Mouse (Mus musculus) heart, embryonic 10.5 days (tissue): Measurements from ENCODE around the gene Urad. TPM values are rescaled to one million over a fixed set of nuclear protein-coding genes. Genes with fewer than 3 reads are reported as not detected.

Source experiments
- DNase-seq: peaks from one replicate; pipeline ENCODE4 v3.0.0-alpha.2; 2017; ENCODE audit warnings: low spot score
- H3K27ac ChIP-seq: fragments of 300-500 bp; sonication (generic); 2 replicates; pipeline ENCODE4 v1.5.1; 2016; ENCODE audit warnings: mild to moderate bottlenecking
- H3K27me3 ChIP-seq: fragments of 300-500 bp; sonication (generic); 2 replicates; pipeline ENCODE4 v1.6.1; 2016; ENCODE audit warnings: mild to moderate bottlenecking; ENCODE audit not compliant: poor library complexity, insufficient read depth, severe bottlenecking
- H3K36me3 ChIP-seq: fragments of 300-500 bp; sonication (generic); 2 replicates; pipeline ENCODE4 v1.6.1; 2016; ENCODE audit warnings: mild to moderate bottlenecking, moderate library complexity
- H3K4me1 ChIP-seq: fragments of 300-500 bp; sonication (generic); 2 replicates; pipeline ENCODE4 v1.6.1; 2016; ENCODE audit warnings: mild to moderate bottlenecking
- H3K4me3 ChIP-seq: fragments of 300-500 bp; sonication (generic); 2 replicates; pipeline ENCODE4 v1.5.1; 2016; ENCODE audit warnings: mild to moderate bottlenecking, moderate library complexity
- H3K9me3 ChIP-seq: fragments of 300-500 bp; sonication (generic); 2 replicates; pipeline ENCODE4 v1.6.1; 2016; ENCODE audit warnings: mild to moderate bottlenecking, moderate library complexity
- WGBS: fragments of 180-500 bp; shearing (Covaris S2); methylation state at CpG from one replicate; pipeline ENCODE4 v1.1.7; 2016; 5-methylcytosine and 5-hydroxymethylcytosine counted together
- polyA plus RNA-seq: library from polyadenylated mRNA; unstranded; fragments of >200 nt; fragmentation: Nextera tagmentation; extraction: Ambion mirVana; gene quantifications from 2 replicates; pipeline ENCODE4 v1.2.1, GENCODE M21; 2016

Urad gene
- polyA plus RNA-seq, 1 experiment from 2014 or later = not detected

DNA sequence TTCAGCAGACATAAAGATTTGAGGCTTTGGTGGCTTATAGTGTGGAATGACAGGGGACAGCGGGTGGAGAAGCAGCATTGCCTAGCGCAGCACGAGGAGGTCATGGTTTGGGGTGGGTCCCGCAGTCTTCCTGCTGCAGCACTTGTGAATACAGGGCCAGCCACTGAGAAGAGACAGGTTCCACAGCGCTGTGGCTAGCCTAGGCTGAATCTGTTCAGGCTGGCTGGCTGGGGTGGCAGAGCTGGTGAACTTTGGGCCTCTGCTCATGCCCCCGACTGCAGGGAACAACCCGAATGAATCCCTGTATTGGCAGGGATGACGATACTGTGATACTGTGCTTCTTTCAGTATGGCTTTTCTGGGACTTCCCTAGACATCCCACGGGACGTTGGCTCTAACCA, 21.7 kb upstream of the Urad start:
- DNase-seq = no peak
- no peak overlapping the region for H3K27ac ChIP-seq
- H3K27me3 ChIP-seq = no peaks in the 10 kb centered on the region
- no peaks in the 10 kb centered on the region for H3K36me3 ChIP-seq
- WGBS = 84% methylated on average over 10 of the region's 10 CpGs
- no peaks in the 10 kb centered on the region for H3K9me3 ChIP-seq
- H3K4me3 ChIP-seq = no peak overlapping the region
- no peaks in the 10 kb centered on the region for H3K4me1 ChIP-seq

DNA sequence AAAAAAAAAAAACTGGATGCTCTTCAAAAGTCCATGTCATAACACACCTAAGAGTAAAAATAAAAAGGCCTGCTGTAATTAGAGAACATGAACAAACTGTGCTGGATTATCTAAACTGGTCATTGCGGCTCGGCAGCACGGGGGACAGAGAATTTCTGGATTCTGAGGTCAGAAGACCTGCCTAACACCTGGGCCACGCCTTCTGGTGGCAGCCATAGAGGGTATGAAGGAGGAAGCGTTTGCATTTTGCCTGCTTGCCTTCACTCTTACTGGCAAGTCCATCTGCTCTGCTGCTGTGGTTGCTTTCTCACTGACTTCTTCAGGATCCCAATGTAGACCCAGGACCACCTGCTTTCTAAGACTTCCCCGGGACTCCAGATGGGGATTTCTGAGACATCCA, 20.7 kb upstream of the Urad start:
- Histone ChIP-seq H3K4me3 (no peak overlapping the region), H3K9me3 (no peaks in the 10 kb centered on the region), H3K27me3 (no peaks in the 10 kb centered on the region), H3K27ac (no peak overlapping the region), H3K4me1 (no peaks in the 10 kb centered on the region), H3K36me3 (no peaks in the 10 kb centered on the region)
- WGBS = 82% methylated on average over 6 of the region's 6 CpGs
- DNase-seq = no peak

DNA sequence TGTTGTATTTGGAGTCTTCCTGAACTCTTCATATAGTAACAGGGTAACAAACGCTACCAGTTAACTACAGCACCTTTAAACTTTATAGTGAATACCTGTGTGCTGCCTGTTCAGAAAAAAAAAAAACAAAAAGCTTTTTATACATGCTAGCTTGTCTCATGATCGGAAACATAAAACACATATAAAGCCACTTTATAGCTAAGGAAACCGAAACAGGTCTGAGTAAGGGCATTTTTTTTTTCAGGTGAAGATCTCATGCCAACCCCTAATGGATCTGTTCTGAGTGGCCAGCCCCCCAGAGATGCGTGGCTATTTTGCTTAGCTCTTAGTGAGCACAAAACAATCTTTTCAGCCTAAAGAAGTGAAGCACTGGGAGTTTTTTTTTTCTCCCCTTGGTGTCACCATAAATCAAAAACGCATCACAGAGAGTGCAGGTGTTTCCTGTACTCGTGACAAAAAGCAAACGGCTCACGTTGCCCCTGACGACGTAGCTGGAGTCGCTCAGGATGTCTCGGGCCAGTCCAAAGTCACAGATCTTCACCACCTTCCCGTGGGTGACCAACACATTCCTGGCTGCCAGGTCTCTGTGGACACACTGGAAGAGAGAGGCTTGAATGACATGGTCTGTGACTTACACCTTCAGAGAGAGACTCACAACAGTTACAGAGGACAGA, 18.6 kb upstream of the Urad start:
- Histone ChIP-seq H3K4me3 (no peak overlapping the region), H3K4me1 (no peaks in the 10 kb centered on the region), H3K9me3 (no peaks in the 10 kb centered on the region), H3K36me3 (no peaks in the 10 kb centered on the region), H3K27ac (no peak overlapping the region), H3K27me3 (no peaks in the 10 kb centered on the region)
- WGBS = 58% methylated on average over 13 of the region's 13 CpGs
- no peak for DNase-seq

DNA sequence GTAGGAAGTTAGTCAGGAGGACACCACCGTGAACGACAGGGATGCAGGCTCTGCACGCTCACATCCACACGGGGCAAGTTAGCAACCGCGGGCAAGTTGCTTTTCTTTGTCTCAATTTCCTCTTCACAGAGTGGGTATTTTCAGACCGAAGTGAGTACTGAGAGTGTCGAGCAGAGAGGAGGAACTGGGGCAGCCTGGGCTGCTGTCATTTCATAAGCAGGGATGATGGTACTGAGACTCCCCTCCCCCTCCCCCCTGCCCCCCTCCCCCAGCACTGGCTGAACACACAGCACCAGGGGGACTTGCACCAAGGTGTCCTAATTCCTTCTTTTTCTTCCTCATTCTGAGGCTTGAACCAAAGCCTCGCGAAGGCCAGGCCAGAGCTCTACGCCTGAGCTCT, 17.3 kb upstream of the Urad start:
- Histone ChIP-seq H3K4me1 (no peaks in the 10 kb centered on the region), H3K27me3 (no peaks in the 10 kb centered on the region), H3K36me3 (no peaks in the 10 kb centered on the region), H3K4me3 (no peak overlapping the region), H3K27ac (no peak overlapping the region), H3K9me3 (no peaks in the 10 kb centered on the region)
- DNase-seq = no peak
- WGBS = 84% methylated on average over 11 of the region's 11 CpGs

DNA sequence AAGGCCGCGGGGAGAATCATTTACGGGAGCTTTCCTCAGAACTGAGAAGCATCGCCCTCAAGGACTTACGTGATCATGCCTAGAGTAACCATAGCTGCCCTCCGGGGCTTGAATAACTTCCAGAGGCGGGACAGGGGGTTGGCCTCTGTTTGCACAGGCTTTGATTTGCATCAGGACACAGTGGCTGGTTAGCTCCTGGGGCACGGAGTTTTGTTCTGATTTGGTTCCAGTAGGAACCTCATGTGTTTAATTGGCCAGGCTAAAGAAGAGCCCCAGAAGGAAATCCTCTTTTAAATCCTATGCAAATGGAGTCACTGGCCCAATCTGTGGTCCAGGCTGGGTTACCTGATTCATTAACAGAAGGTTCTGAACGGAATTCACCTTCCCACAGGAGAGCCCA, 16.7 kb upstream of the Urad start:
- no peaks in the 10 kb centered on the region for H3K9me3 ChIP-seq
- DNase-seq = no peak
- H3K4me3 ChIP-seq = no peak overlapping the region
- no peaks in the 10 kb centered on the region for H3K27me3 ChIP-seq
- 65% methylated on average over 9 of the region's 9 CpGs for WGBS
- no peak overlapping the region for H3K27ac ChIP-seq
- H3K4me1 ChIP-seq = no peaks in the 10 kb centered on the region
- H3K36me3 ChIP-seq = no peaks in the 10 kb centered on the region

DNA sequence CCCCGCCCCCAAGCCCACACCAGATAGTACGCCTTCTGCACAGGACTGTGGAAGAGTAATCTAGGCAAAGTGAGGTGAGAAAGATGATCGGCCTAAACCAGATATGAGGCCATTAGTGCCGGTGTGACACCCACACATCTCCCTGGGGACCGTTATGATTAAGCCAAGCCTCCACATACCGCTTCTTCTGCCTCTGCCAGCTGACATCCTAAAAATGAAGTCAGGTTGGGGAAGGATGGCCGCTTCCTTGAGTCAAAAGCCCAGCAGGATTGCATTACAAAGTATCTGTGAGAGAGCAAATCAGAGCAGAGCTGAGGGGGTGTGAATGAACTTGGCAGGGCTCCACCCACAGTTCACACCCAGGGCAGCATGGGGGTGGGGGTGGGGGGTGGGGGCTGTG, 10.5 kb upstream of the Urad start:
- Histone ChIP-seq H3K4me1 (peaks cover 7% of the 10 kb centered on the region; the same call in 1 of the 2 replicates), H3K27ac (no peak overlapping the region), H3K4me3 (no peak overlapping the region), H3K36me3 (no peaks in the 10 kb centered on the region), H3K27me3 (0 out of 2 replicates have a peak, but pooled peaks cover 9% of the 10 kb centered on the region), H3K9me3 (no peaks in the 10 kb centered on the region)
- 26% methylated on average over 7 of the region's 7 CpGs for WGBS
- no peak for DNase-seq

DNA sequence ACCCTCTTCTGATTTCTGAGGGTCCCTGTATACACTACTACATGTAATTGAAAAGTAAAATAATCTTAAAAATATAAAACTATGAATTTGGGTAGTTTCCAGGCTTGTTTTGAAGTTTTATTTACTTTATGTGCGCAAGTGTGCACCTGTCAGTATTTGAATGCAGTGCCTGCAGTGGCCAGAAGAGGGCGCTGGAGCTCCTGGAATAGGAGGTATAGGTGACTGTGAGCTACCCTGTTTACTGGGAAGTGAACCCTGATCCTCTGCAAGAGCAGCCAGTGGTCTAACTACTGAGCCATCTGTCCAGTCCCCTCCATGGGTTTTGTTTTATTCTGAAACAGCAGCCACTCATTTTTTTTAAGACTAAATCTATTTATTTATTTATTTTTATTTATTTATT, 9.3 kb upstream of the Urad start:
- no peaks in the 10 kb centered on the region for H3K36me3 ChIP-seq
- peaks cover 9% of the 10 kb centered on the region; the same call in 1 of the 2 replicates for H3K27me3 ChIP-seq
- H3K27ac ChIP-seq = no peak overlapping the region
- WGBS = 40% methylated on average over 2 of the region's 2 CpGs
- peaks cover 7% of the 10 kb centered on the region; the same call in 1 of the 2 replicates for H3K4me1 ChIP-seq
- H3K4me3 ChIP-seq = no peak overlapping the region
- no peak for DNase-seq
- no peaks in the 10 kb centered on the region for H3K9me3 ChIP-seq

DNA sequence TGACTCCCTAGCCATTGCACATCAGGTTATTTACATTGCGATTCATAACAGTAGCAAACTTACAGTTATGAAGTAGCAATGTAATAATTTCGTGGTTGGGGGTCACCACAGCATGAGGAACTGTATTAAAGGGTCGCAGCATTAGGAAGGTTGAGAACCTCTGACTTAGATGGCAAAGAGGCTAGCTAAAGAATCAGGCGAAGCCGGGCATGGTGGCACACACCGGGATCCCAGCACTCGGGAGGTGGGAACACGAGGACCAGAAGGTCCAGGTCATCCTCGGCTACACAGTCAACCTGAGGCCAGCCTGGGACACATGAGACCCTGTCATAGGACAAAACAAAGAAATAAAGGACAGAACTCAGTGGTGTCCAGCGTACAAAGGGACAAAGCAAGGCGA, 7.7 kb upstream of the Urad start:
- DNase-seq = no peak
- Histone ChIP-seq H3K27ac (no peak overlapping the region), H3K4me1 (peaks cover 7% of the 10 kb centered on the region; the same call in 1 of the 2 replicates), H3K9me3 (no peaks in the 10 kb centered on the region), H3K36me3 (no peaks in the 10 kb centered on the region), H3K4me3 (no peak overlapping the region), H3K27me3 (peaks cover 9% of the 10 kb centered on the region; the same call in 1 of the 2 replicates)
- WGBS = 82% methylated on average over 11 of the region's 11 CpGs

DNA sequence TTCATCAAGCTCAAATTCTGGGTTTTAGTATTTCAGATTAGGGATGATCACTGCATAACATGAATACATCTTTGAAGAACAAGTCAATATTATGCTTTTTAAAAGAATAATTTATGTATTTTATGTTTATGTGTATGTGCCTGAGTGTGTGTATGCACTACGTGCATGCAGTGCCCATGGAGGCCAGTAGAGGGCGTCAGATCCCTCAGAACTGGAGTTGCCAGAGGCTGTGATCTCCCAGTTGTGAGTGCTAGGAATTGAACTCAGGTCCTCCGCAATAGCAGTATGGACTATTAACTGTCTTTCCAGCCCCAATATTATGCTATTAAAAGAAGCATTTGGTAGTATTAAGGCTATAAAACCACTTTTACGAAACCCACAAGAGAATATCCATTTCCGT, 5.4 kb upstream of the Urad start:
- H3K9me3 ChIP-seq = no peaks in the 10 kb centered on the region
- H3K27me3 ChIP-seq = peaks cover 22% of the 10 kb centered on the region
- no peak overlapping the region for H3K27ac ChIP-seq
- H3K36me3 ChIP-seq = no peaks in the 10 kb centered on the region
- H3K4me3 ChIP-seq = no peak overlapping the region
- H3K4me1 ChIP-seq = peaks cover 1% of the 10 kb centered on the region; the same call in 1 of the 2 replicates
- DNase-seq = no peak
- WGBS = 84% methylated on average over 5 of the region's 5 CpGs

DNA sequence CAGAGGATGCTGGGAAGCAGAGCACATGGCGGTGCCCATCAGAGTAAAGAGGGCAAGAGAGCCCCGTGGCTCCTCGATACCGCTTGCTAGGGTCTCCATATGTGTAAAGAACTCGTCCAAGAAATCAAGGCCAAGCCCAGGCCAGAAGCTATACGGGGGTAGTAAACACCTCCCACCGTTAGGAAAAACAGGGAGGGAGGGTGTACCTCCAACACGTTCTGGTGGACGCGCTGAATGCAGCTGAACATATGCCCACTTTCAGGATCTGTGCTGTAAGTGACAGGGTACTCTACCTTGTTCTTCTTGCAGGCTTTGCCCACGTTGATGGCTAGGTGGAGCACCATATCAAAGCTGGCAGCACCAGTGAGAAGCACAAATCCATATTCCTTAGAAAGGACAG, 3.7 kb upstream of the Urad start:
- Histone ChIP-seq H3K27me3 (peaks cover 39% of the 10 kb centered on the region), H3K4me1 (no peaks in the 10 kb centered on the region), H3K36me3 (no peaks in the 10 kb centered on the region), H3K4me3 (no peak overlapping the region), H3K27ac (no peak overlapping the region), H3K9me3 (no peaks in the 10 kb centered on the region)
- DNase-seq = peak; percentile 64
- 72% methylated on average over 11 of the region's 11 CpGs for WGBS

DNA sequence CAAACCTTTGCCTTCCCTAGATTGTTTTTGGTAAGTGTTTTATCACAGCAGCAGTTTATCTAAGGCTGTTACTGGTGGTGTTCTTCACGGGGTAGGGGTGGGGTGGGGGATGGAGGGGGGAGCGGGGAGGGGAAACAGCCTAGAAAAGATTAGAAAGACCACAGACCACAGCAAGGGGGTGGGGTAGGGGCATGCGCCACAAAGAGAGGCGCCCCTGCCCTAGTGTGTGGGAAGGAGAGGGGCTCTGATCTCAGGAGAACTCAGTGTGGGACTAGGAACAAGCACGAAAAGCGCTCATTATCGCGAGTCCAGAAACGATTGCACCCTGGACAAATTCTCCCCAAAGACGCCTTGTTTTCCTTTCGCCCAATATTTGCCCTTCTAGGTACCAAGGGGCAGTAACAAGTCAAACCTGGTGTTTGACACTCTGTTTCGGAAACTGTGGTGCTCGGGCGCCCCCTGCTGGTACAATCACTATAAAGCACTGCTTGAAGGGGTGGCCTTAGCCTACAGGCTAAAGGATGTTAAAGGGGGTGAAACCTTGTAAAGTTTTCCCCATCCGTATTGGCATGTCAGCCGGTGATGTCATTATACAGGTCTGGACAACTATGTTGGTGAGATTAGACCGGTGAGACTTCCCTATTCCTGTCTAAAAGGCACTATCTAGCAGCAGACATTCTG, 1.1 kb upstream of the Urad start:
- no peaks in the 10 kb centered on the region for H3K36me3 ChIP-seq
- no peaks in the 10 kb centered on the region for H3K9me3 ChIP-seq
- no peak overlapping the region for H3K4me3 ChIP-seq
- H3K27ac ChIP-seq = no peak overlapping the region
- DNase-seq = no peak
- H3K4me1 ChIP-seq = no peaks in the 10 kb centered on the region
- 13% methylated on average over 17 of the region's 17 CpGs for WGBS
- H3K27me3 ChIP-seq = peaks cover 55% of the 10 kb centered on the region

DNA sequence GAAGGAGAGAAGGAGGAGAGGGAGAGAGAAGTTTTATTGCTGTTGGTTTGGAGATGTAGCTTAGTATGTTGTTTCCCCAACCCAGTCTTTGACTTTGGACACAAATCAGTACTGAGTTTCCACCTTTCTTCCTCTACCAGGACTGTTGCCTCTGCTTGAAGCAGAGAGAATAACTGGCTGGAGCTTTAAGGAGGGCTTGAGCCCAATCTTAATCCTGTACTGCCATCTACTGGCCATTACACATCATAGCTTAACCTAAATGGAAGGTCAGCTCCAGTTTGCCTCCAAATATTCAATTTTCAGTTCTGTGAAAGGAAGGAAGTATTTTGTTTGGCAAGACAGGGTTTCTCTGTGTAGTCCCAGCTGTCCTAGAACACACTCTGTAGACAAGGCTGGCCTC, 2.6 kb downstream of the Urad start:
- no peak overlapping the region for H3K4me3 ChIP-seq
- peaks cover 92% of the 10 kb centered on the region for H3K27me3 ChIP-seq
- DNase-seq = no peak
- no peaks in the 10 kb centered on the region for H3K9me3 ChIP-seq
- H3K4me1 ChIP-seq = peaks cover 10% of the 10 kb centered on the region
- no peak overlapping the region for H3K27ac ChIP-seq
- H3K36me3 ChIP-seq = no peaks in the 10 kb centered on the region

DNA sequence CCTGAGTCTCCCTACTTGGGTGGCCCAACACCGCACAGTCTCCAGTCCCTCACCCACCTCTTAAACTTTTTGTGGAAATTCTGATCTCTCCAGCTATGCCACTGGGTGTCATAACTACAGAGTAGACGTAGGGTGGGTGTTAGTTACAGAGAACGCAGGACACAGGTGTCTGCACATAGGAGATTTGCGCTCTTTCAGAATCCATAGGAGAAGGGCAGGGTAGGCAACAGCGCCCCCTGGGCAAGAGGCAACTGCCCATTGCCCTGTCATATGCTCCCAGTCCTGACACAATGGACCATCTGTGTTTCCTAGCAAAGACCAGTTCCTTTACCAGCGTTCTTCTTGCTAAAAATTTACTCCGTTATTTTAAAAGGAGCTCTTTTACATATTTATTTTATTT, 4.2 kb downstream of the Urad start:
- no peak for DNase-seq
- H3K27me3 ChIP-seq = peaks cover 99% of the 10 kb centered on the region

More for the DNA sequence above, 4.2 kb downstream of the Urad start:
- Histone ChIP-seq H3K4me3 (no peak overlapping the region), H3K27ac (no peak overlapping the region), H3K4me1 (peaks cover 10% of the 10 kb centered on the region), H3K9me3 (no peaks in the 10 kb centered on the region), H3K36me3 (no peaks in the 10 kb centered on the region)
- WGBS = 25% methylated on average over 7 of the region's 7 CpGs
